In the genomic region with DNA sequence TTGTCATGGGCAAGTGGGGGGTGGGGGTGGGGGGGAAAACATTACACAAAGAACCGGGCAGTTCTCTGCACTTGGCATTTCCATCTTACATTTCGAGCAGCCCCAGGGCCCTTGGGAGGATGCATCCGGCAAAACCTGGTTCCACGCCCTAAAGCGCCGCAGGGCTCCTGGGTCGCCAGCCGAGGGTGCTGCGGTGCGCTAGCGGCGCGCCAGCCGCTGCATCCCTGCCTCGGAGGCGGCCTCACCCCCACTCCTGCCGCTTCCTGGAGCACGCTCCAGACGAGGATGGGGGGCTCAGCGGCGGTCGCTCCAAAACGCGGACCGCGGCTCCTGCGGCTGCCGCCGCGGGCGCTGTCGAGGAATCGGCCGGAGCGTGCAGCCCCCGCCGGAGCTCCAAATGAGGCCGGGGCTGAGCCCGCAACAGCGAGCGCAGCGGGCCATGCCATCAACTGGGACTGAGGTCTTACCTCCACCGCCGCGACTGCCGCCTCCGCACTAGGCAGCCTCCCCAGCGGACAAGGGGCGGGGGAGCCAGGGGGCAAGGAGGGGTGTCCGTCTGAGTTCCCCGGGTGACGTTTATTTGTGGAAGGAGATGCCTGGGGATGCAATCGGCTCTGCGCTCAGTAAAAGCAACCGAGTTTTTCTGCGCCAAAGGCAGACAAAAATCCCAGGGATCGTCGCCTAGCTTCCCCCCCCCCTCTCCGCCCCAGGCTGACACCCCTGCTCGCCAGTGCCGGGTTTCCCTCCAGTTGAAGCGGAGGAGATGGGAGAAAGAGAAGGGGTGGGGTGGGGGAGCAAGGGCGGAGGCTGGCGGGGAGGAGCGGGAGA, we compare ENCODE assay signal across 9 mouse cellular contexts. TPM values are rescaled to one million over a fixed set of nuclear protein-coding genes. Genes with fewer than 3 reads are reported as not detected.
DNase-seq lines count a peak whose midpoint lies in the region; ATAC-seq lines count a peak whose summit lies in the region.
"Had no signal": no experiment of that assay in that cellular context is flagged by ENCODE, and none has a peak within 500 bp of the region (broad histone marks: within the 10 kb centered on the region; RNA-seq: fewer than 3 reads in every experiment).

No protein-coding gene starts in this region.

- peak; percentile 30 for ATAC-seq in forebrain, embryonic 16.5 days
- no peak for ATAC-seq in granulocyte monocyte progenitor cell, adult 5-6 weeks (replicated peaks; ENCODE audit: poor library complexity, severe bottlenecking)

- H3K4me1 ChIP-seq in forebrain, embryonic 16.5 days (replicated peaks; ENCODE audit: control insufficient read depth, insufficient read depth, low read length) = peaks cover 15% of the 10 kb centered on the region

- H3K9ac ChIP-seq in forebrain, embryonic 16.5 days (replicated peaks; ENCODE audit: low read depth, low read length) = peak overlapping the region; percentile 92

- H3K4me2 ChIP-seq in forebrain, embryonic 16.5 days (ENCODE audit: low read length) = peak overlapping the region; percentile 98

- DNase-seq in MN1 (ENCODE audit: low spot score) = peak; percentile 77
- DNase-seq in brain, embryonic 18.5 days (ENCODE audit: low read depth, low spot score) = peak; percentile 18
- peak; percentile 72 for DNase-seq in heart, postnatal 4 days
- peak; percentile 17 to 35 for DNase-seq in layer of hippocampus, postnatal 25 days (ENCODE audit: extremely low spot score in 1 of 2, low spot score in 1 of 2)
- peak; percentile 47 for DNase-seq in lung, postnatal 25 days (ENCODE audit: low spot score)
- peak; percentile 63 to 66 for DNase-seq in right cerebral cortex, postnatal 10 days (ENCODE audit: low spot score in 2 of 2)

- WGBS in forebrain, embryonic 16.5 days = under 1% methylated on average over 62 of the region's 65 CpGs

- H3K27ac ChIP-seq in forebrain, embryonic 16.5 days (ENCODE audit: low read length) = peak overlapping the region; percentile 96
- H3K27ac ChIP-seq: macrophage had no signal

- no peaks in the 10 kb centered on the region for H3K36me3 ChIP-seq in forebrain, embryonic 16.5 days (ENCODE audit: control insufficient read depth, insufficient read depth)

- no peaks in the 10 kb centered on the region for H3K27me3 ChIP-seq in forebrain, embryonic 16.5 days (replicated peaks; ENCODE audit: control insufficient read depth, insufficient read depth, low read length)

- no peaks in the 10 kb centered on the region for H3K9me3 ChIP-seq in forebrain, embryonic 16.5 days (ENCODE audit: control insufficient read depth, low read length)

- H3K4me3 ChIP-seq in forebrain, embryonic 16.5 days (replicated peaks; ENCODE audit: low read length) = peak overlapping the region; percentile 87

RNA-seq across cellular contexts. Expression of a gene that starts 1.2 kb away (rescaled TPM):
- polyA plus RNA-seq in forebrain, embryonic 16.5 days (2015; fragmentation: Nextera tagmentation; extraction: Ambion mirVana) = 145 and 161 TPM in 2 replicates
- total RNA-seq in heart, postnatal 4 days (2021) = 100 to 1,000 TPM; 114 to 125 TPM
- total RNA-seq in layer of hippocampus, postnatal 25 days (2021) = 10 to 100 TPM; 34.7 to 42.2 TPM
- total RNA-seq in granulocyte monocyte progenitor cell, adult 5-6 weeks (2014; fragmentation: Nextera tagmentation) = not detected in 2 replicates
- not detected in 2 replicates for total RNA-seq in granulocyte monocyte progenitor cell, adult 5-6 weeks (2017)

Comparison
In these comparisons a context has a peak if more than half of its experiments do, and no peak if none do; other contexts are left out.
1. DNase-seq: peak in every context shown above with its lines; median percentile 77 in MN1; 72 in heart, postnatal 4 days; 64 in right cerebral cortex, postnatal 10 days; 47 in lung, postnatal 25 days; 26 in layer of hippocampus, postnatal 25 days; 18 in brain, embryonic 18.5 days.
2. RNA of a gene that starts 1.2 kb away (total RNA-seq): 114 to 125 TPM in heart, postnatal 4 days and 34.7 to 42.2 TPM in layer of hippocampus, postnatal 25 days; not detected in granulocyte monocyte progenitor cell, adult 5-6 weeks; every median in the first group is over 10 times any median in the second.